Mouse (Mus musculus) adrenal gland, postnatal 10 days (tissue): ENCODE measurements at regions not wholly inside any gene's neighbourhood (a gene's known extent, or its start where the extent isn't known, plus 50 kb on each side); places are given as distances from the start of the nearest gene placed in this dataset.

Experiments
- DNase-seq: peaks from one replicate; pipeline ENCODE4 v3.0.0; 2021; ENCODE audit warnings: mixed read lengths

GRCm38 (mm10) chr2:135606306-135606705 is 52.5 kb upstream of the Plcb4 start:
- DNase-seq, result no peak
